Mouse (Mus musculus): Measurements from ENCODE around the gene Srl.
"Not testable (repeated sequence)": the region's sequence is repeated elsewhere in the genome, so short reads cannot be mapped to it uniquely, and the experiment has no call there.

Gene Srl

DNA sequence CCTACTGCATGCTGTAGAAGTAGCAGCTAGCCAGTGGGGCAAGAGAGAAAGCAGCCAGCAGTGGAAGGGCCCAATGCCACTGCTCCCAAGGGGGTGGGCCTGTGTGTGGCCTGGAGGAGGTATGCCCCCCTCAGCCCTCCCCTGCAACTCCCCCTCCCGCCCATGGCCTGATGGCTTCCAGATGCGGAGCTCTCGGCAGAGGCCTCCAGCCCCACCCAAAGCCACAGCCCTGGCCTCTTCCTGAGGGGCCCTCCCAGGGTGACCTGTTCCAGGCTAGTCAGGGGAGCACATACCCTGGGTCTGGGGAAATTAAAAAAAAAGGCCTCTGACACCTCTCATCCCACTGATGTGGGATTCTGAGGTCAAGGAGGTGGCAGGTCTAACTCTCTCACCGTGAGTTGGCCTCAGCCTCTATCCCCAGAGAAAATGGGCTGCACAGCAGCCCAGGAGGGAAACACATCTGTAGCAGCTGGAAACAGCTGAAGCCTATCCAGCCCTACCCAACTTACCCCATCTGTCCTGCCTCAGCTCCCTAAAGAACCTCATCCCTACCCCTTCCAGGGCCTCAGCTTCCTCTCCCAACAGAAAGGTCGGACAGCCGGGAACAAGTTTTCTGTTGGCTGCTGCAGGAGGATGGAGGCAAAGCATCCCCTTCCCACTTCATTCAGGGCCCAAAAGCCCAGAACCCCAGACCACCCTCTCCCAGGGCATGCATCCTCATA lies 11.4 kb upstream of the Srl start:
- no peak for DNase-seq (ENCODE audit: low spot score in 2 of 2)

DNA sequence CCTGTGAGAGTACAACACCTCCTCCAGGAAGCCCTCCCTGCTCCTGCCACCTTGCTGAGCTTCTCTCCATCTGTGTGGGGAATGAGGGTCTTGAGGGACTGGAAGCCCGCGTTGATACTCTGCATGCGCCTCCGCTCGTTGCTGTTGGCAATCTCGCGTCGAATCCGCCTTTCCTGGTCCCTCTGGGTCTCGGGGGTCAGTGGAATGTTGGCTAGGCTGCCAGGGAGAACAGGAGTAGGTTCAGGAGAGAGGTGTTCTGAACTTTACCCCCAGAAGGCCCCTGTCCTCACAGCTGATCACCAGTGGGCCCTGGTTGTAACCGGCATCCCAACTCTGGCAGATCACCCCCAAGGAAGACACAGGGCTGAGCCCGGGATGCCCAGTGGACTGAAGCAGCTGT lies 10.3 kb upstream of the Srl start:
- DNase-seq (ENCODE audit: low spot score in 2 of 2): no peak

DNA sequence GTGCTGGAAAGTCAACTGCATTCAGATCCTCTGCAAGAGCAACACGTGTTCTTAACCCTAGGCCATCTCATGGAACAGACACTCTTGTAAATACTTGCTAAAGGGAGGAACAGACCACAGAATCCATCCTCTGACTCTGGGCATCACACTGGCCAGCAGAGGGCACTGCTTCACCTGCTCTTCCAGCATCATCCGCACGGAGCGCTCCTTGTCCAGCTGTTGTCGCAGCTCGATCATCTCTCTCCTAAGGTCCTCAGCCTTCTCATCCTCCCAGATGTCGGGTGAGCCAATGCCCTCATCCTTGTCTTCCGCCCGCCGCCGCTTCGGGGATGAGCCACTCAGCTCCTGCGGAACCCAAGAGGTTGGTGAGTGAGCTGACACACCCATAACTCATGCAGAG lies 9.4 kb upstream of the Srl start:
- peak in 1 of 2 experiments; percentile 17 for DNase-seq (ENCODE audit: low spot score in 2 of 2)

DNA sequence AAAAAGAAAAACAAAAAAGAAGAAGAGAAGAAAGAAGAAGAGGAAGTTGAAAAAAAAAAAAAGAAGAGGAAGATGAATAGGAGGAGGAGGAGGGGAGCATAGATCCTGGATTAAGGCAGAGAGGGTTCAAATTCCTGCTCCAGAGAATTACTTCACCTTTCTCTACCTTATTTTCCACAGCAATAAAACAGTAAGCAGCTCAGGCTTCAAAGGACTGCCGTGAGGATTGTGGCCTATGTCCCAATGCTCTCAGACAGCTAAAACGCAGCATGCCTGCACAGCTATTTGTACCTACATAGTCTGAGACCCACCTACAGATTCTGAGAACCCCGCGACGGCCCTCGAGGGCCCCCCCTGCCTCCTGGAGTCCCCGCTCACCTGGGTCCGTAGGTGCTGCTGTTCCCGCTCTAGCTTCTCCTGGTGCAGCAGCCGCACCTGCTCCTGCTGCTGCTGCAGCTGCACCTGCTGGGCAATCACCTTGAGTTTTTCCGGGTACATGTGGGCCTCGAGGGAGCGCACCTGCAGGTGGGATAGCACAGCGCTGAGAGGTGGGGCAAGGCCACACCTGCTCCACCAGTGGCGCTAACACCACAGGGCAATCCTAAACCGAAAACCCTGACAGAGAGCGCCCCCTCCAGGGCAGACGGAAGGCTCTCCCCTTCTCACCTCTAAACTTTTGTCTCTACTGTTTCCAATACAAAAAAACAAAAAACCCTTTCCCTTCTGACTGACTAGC lies 7.5 kb upstream of the Srl start:
- no peak for DNase-seq (ENCODE audit: low spot score in 2 of 2)

DNA sequence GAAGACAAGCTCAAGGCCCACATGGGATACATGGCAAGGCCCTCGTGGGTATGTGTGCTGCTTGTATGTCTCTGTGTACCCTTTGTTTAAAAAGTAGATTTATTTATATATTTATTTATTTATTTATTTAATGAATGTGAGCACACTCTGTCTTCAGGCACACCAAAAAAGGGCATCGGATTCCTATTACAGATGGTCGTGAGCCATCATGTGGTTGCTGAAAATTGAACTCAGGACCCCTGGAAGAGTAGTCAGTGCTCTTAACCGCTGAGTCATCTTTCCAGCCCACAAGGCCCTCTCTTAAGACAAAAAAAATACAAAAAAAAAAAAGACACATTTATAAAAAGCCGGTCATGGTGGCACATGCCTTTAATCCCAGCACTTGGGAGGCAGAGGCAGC lies 6.0 kb upstream of the Srl start:
- no peak for DNase-seq (ENCODE audit: low spot score in 2 of 2)

DNA sequence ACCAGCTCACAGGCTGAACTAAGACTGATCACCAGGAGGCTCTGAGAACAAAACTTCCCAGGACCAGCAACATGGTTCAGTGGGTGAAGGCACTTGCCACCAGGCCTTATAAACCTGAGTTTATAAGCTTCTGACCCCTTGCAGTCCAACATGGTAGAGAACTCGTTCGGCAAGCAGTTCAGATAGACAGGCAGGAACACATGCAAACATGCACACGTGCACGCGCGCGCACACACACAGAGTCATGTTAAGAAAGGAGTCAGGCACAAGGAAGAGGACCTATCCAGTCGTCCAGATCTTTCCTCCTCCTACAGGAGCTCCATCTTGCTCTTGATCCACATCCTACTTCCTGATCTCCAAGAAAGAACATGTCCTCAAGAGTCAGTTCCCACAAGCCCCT lies 5.2 kb upstream of the Srl start:
- no peak for DNase-seq (ENCODE audit: low spot score in 2 of 2)

DNA sequence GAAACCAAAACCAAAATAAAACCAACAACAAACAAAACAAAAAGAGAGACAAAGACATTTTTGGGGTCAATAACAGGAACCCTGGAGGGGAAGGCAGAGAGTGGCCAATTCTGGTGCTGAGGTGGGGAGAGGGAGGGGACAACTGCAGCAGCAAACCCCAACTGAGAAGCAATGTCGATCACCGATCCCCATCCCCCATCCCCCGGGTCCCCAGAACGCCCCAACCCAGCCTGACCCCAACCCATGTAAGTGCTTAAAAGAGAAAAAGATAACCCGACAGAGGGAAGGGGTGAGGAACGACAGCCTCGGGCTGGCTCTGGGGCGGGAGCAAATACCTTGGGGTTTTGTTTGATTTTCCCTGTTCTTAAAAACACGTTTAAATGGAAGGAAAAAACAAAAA lies 3.2 kb upstream of the Srl start:
- DNase-seq (ENCODE audit: low spot score in 2 of 2): no peak

DNA sequence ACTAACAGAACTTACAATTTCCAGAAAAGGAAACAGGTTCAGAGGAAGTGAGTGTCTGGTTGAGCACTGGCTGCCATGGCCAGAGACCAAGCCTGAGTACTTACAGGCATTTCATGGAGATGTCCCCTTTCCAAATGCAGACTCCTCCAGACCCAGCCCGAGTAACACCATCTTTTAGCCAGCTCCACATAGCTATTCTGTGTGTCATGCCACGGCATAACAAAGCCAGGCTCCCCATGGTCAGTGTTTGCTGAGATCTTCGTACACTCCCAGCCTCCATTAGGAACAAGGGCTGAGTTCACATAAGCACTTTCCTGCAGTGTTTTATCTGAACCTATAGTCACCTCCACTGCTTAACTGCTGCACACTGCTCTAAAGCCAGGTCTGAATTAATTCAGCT lies 1.6 kb upstream of the Srl start:
- no peak for DNase-seq (ENCODE audit: low spot score in 2 of 2)

DNA sequence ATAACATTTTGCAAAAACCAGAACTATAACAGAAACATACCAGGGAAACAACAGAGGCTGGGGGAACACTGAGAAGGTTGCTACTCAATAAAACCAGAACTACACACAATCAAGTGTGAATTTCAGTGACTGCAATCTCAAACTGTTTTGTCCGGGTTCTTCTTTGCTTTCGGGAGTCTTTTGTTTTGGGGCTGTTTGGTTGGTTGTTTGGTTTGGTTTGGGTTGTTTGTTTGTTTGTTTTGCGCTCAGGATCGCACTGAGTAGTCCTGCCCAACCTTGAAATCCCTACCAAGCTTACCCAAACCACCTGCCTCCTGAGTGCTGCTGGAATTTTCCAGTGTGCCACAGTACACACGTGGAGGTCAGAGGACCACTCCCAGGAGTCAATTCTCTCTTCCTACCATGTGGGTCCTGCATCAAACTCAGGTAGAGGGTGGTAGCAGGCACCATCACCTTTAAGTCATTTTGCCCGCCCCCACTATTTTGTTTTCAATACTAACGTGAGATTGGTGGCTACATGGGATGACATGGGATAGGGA lies 689 bp upstream of the Srl start:
- DNase-seq (ENCODE audit: low spot score in 2 of 2): no peak

DNA sequence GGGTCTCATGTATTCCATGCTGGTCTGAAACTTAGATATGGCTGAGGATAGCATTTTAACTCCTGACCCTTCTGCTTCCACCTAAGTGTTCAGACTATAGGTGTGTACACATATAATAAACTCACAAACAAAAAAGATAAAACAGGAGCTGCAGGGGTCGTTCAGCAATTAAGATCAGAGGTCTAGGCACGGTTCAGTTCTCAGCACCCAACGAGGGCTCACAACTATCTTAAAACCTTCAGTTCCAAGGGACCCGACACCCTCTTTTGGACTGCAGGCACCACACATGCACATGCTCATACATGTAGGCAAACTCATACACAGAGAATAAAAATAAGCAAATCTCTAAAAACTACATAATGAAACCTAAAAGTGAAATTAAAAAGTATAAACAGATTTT lies 583 bp downstream of the Srl start:
- no peak for DNase-seq (ENCODE audit: low spot score in 2 of 2)

DNA sequence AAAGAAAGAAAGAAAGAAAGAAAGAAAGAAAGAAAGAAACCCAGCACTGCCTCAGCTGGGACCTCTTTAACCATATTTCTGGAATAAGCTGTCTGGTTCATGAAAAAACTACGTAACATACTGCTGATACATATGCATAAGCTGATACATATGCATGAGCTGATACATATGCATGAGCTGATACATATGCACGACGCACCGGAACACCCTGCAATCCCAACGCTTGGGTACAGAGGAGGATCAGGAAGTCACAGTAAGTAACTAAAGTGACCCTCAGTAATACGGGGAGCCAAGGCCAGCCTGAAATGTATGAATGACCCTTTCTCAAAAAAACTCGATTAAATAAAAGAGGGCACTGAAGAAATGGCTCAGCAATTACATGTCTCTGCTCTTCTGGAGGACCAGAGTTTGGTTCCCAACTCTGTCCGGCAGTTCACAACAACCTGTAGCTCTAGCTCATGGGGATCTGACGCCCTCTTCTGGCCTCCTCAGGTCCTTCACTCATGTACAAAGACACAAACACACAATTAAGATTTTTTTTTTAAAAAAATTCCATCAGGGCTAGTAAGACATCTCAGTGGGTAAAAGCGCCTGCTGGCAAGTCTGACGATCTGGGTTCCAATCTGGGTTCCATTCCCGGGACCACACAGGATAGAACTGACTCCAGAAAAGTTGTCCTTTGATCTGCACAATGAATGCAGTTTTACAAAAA lies 1.4 kb downstream of the Srl start:
- no peak for DNase-seq (ENCODE audit: low spot score in 2 of 2)

DNA sequence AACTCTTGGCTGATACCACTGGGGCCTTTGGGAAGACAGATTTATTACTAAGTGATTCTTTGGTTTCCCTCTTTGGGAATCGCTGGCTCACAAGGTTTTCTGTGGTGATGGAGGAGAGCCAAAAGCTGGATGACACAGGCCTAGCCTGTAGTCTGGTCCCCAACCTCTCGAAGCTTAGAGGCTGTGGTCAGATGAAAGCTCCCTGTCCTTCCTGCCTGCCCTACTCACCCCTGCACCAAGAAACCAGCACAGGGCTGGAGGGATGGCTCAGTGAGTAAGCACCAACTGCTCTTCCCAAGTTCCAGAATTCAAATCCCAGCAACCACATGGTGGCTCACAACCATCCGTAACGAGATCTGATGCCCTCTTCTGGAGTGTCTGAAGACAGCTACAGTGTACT lies 2.1 kb downstream of the Srl start:
- DNase-seq (ENCODE audit: low spot score in 2 of 2): no peak

DNA sequence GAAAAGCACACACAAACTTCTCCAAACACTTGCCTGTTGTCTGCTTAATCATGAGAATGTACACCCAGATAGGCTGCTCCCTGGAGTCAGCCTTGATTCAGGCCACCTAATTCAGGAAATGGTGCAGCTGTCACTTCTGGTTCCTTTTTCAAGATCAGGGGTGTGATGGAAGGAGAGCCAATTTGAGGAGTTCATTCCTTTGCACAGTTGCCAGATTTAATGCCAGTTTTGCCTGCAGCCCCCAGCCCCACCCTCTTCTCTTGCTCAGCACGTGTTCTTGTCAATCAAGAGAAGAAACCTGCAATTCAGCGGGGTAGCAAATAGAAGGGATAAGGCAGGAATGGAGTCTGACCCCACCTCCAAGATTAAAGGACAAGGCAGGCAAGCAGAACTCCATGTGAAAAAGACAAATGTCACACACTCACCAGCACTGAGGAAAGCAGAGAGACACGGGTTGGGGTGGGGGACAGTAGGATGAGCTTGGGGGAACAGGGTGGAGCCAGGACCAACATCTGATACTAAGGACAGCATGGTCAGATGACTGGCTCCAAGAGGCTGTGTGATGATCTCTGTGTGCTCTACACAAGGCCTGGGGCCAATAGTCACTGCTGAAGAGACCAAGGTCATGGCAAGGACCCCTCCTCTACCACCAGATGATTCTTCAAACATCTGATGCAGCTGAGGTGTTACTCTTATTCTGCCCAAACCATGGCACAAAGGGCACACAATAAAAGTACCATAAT lies 3.8 kb downstream of the Srl start:
- no peak for DNase-seq (ENCODE audit: low spot score in 2 of 2)

DNA sequence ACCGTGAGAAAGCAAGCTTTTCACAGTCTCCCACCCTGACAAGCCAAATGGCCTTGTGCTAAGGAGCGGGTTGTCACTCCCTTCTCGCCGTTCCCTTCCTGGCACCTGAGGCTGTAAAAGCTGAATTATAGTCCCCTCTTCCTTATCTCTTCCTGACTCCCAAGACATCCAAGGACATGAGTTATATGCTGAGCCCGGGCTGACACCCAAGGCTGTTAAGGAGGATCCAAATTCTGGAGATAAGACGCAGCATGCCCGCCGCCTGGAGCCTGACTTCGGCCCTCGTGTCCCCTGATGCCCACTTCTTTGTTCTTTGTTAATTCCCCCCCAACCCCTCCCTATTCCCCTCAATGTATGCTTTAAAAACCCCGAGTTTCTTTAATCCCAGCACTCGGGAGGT lies 14.2 kb downstream of the Srl start:
- not testable (repeated sequence) for DNase-seq (ENCODE audit: low spot score in 2 of 2)

DNA sequence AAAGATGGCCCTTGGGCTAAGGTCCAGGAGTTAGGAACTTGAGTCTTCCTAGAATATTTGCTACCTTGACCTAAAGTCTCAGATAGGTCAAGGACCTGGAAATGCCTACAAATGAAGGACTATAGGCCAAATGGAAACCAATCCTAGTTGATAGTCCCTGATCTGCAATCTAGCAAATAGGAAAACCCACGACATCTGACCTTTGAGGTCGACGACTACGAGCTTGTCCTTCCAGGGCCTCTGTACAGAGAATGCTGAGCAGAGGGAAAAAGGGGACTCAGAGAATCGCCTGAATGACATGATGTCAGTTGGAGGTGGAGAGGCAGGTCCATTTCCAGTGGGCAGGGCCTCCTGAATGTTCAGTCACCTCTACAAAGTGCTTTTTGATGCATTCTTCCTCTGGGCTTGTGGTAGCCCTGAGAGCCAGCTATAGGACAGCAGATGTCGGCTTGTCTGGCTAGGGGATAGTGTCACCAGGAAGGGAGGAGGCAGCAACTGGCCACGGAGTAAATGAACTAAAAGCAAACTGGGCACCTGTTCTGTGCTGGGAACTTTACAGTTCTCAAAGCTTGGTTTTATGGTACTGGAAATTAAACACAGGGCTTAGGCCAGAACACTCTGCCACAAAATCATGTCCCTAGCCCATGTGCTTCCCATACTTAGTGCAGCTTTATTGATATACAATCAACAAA lies 18.2 kb downstream of the Srl start:
- no peak for DNase-seq (ENCODE audit: low spot score in 2 of 2)

DNA sequence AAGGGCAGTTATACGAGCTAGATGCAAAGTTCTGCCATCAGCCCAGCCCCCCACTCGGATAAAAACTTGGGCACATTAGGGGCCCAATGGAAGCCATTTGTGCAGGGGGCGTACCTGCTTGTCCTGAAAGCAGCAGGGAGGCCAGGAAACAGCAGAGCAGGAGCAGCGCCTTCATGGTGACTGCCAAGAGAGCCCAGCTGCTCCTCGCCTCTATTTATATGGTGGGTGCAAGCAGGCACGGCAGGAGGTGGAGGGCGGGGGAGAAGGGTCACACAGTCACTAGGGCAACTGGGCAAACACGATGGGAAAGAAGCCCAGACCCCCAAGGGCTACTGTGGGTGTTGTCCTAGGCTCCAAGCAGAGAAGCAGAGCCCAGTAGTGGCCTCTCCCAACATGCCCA lies 18.7 kb downstream of the Srl start:
- DNase-seq (ENCODE audit: low spot score in 2 of 2): no peak

DNA sequence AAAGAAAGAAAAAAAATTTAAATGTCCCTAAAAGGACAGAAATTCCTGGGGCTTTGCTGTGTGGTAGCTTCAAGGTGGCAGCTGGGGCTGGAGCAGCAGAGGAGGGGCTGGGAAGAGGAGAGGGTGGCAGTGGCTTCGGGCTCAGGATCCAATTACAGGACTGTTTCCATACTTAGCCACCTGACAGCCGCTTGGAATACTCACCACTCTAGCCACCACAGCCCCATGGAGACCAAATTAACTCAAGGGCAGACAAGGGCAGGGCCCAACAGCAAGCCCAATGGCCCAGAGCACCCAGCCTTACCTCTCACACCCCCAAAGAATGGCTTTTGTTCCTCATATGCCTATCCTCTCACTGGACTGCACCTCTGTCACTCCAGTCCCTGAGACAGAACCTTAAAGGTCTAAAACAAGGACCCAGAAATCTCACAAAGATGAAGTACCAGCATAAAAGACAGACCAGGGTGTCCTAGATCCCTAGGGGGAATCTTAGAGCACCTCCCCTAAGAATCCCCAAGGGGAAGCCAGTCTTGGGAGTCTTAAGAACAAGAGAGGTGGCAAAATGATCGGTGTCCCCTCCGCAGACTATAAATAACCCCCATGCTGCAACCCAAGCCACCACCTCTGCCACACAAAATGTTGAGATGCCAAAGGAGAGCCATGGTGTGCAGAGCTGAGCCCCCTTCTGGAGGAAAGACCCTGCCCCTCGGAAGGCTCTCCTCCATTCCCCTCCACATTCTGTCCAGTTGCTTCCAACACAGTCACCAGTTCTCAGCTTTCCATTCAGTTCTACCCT lies 19.7 kb downstream of the Srl start:
- DNase-seq (ENCODE audit: low spot score in 2 of 2): no peak

DNA sequence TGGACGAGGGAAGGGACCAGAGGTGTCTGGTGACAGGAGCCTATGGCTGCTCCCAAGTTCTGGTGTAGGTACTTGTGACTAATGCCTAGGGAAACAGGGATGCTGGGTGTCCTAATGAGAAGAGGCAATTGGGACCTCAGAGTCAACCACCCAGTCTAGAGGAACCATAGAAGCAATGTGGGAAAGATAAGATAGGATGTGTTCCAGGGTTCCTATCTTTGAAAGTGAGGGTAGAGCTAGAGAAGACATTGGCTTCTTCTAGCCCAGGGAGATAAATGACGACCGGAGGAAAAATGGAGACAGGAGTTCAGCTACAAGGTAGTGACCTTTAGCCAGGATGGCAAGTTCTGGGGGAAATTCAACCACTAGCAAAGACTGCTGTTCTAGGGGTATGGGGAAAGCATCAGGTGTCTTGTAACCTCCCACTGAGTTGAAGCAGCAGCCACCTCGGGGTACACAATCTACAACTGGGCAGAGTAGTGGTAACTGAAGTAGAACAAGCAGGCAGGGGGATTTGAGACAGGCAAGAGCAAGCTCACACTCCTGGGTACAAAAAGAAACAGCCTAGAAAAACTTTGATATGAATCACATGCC lies 20.4 kb downstream of the Srl start:
- DNase-seq (ENCODE audit: low spot score in 2 of 2): no peak

DNA sequence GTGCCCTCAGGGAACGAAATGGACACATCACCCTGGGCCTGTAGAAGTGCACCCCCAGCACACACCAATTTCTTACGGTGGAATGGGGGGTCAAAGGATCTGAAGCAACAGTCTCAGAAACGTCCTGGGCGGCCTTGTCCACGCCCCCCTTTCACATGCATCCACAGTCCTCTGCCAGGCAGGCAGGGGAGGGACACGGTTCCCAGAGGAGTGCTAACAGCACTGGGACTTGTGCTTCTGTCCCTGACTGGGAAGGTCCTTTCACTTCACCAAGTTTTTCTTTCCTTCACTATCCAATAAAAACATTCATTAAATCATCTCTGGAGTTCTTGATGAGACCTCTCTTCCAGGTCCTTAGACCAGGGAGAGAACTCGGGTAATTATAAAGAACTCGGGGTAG lies 20.9 kb downstream of the Srl start:
- no peak for DNase-seq (ENCODE audit: low spot score in 2 of 2)

DNA sequence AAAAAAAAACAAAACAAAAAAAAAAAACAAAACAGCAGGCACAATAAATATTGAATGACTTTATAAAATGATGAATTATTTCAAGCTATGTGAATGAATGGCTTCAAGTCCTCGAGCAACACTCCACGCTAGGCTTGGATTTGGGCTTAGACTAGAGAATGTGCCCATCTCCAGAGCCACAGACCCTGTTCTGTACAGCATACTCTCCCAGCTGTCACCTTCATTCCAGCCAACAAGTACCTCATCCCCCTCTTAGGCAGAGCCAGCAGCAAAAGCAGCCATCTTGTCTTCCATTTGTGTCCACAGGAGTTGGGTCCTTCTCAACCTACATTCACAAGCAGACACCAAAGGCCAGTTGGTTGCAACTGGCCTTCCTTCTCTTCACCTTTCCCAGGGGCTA lies 21.8 kb downstream of the Srl start:
- no peak for DNase-seq (ENCODE audit: low spot score in 2 of 2)

All from spleen, postnatal 36 days (tissue).